Mouse (Mus musculus) hindbrain, postnatal 0 days (tissue): ENCODE results near the gene Dctn3. TPM values are rescaled to one million over a fixed set of nuclear protein-coding genes. Genes with fewer than 3 reads are reported as not detected.
A peak's percentile ranks its signal among the peaks of the same experiment; 100 is the strongest.

Experiments
- ATAC-seq: fragments of 200-750 bp; cut with Nextera tagmentation; 2 replicates; pipeline ENCODE4 v1.8.0; 2017; ENCODE audit warnings: mild to moderate bottlenecking, moderate TSS enrichment, moderate library complexity
- DNase-seq: peaks from one replicate; pipeline ENCODE4 v3.0.0-alpha.2; 2015; ENCODE audit warnings: low spot score
- H3K27ac ChIP-seq: fragments of 300-500 bp; sonication (generic); 2 replicates; pipeline ENCODE4 v1.5.1; 2014; ENCODE audit warnings: mild to moderate bottlenecking
- H3K27me3 ChIP-seq: fragments of 300-500 bp; sonication (generic); 2 replicates; pipeline ENCODE4 v1.6.1; 2014; ENCODE audit warnings: low read length, mixed read lengths; ENCODE audit not compliant: insufficient read depth
- H3K36me3 ChIP-seq: fragments of 300-500 bp; sonication (generic); 2 replicates; pipeline ENCODE4 v1.6.1; 2014; ENCODE audit warnings: low read length, mixed read lengths; ENCODE audit not compliant: insufficient read depth
- H3K4me1 ChIP-seq: fragments of 300-500 bp; sonication (generic); 2 replicates; pipeline ENCODE4 v1.6.1; 2014; ENCODE audit warnings: antibody characterized with exemption, low read length, mixed read lengths; ENCODE audit not compliant: insufficient read depth
- H3K4me2 ChIP-seq: fragments of 300-500 bp; sonication (generic); 2 replicates; pipeline ENCODE4 v1.6.1; 2014; ENCODE audit warnings: low read depth, mild to moderate bottlenecking, low read length, moderate library complexity, mixed read lengths
- H3K4me3 ChIP-seq: fragments of 300-500 bp; sonication (generic); 2 replicates; pipeline ENCODE4 v1.5.1; 2014; ENCODE audit warnings: low read length
- H3K9ac ChIP-seq: fragments of 300-500 bp; sonication (generic); replicated peaks from 2 replicates; pipeline ENCODE4 v1.6.1; 2014; ENCODE audit warnings: mild to moderate bottlenecking, low read length, moderate library complexity, mixed read lengths
- H3K9me3 ChIP-seq: fragments of 300-500 bp; sonication (generic); 2 replicates; pipeline ENCODE4 v1.6.1; 2016; ENCODE audit warnings: low read length, mixed read lengths
- CTCF ChIP-seq: IDR thresholded peaks from 2 replicates; pipeline ENCODE4 v1.5.1; 2016; ENCODE audit warnings: antibody characterized with exemption, control low read depth, low read depth
- WGBS: fragments of 180-500 bp; shearing (Covaris S2); extraction: QIAGEN DNeasy Blood & Tissue Kit; methylation state at CpG from one replicate; pipeline ENCODE4 v1.1.7; 2014; 5-methylcytosine and 5-hydroxymethylcytosine counted together
- polyA plus RNA-seq: library from polyadenylated mRNA; unstranded; fragments of >200 nt; fragmentation: Nextera tagmentation; extraction: Ambion mirVana; gene quantifications from 2 replicates; pipeline ENCODE4 v1.2.1, GENCODE M21; 2015
- total RNA-seq: library from RNA; depleted of rRNA; stranded (reverse); fragments of >200 nt; gene quantifications from 2 replicates; pipeline ENCODE4 v1.2.3, GENCODE M21; 2014

The Dctn3 gene
- total and polyA plus RNA-seq, 2 experiments from 2014 or later, result 147 to 316 TPM

DNA sequence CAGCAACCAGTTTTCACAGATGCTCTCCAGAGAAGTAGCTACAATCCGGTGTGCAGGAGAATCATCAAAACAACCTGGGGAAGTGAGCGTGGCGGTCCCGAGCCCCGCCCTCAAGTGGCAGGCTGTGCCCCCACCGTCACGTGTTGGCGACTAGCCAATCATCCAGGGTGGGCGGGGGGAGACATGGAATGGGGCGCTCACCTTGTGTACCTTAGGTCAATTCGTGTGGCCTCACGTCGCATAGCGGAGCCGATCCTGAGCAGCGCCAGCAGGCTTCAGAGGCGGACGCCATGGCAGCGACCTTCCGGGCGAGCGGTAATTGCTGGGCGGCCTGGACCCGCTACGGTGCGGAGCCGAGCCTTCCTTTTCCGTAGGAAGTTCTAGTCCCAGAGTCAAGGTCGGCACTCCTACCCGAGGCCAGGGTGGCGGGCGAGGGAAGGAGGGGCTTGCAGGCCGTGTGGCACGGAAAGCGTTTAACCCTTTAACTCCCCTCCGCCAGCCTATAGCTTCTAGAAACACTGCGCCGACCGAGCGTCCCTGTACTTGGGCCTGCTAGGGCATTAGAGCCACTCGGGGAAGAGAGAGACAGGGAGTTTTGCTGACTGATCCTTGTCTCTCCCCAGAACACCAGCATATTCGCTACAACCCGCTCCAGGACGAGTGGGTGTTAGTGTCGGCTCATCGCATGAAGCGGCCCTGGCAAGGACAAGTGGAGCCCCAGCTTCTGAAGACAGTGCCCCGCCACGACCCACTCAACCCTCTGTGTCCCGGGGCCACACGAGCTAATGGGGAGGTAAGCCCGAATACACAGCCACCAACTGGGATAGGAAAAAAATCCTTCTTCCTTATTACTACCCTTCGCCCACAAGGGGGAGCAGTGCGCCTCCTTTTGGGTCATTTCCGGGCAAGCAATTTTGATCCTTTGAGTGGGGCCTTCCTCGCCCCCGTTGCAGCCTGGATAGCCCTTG, 32.7 kb upstream of the Dctn3 start, which contains the start of gene Sigmar1:
Sigmar1 (minus strand) TSS at position 820 of the 968 bp plus-strand sequence.
- Histone ChIP-seq H3K36me3 (no peaks in the 10 kb centered on the region), H3K4me2 (peak within 1 kb of the TSS; percentile 95), H3K27ac (peak within 1 kb of the TSS; percentile 90), H3K27me3 (no peaks in the 10 kb centered on the region), H3K9ac (peak within 1 kb of the TSS; percentile 72), H3K4me3 (peak within 1 kb of the TSS; percentile 76), H3K9me3 (no peaks in the 10 kb centered on the region), H3K4me1 (peaks cover 13% of the 10 kb centered on the region)
- peak; percentile 75 for ATAC-seq
- WGBS, result under 1% methylated on average over 57 of the region's 57 CpGs
- DNase-seq, result peak; percentile 89
- TF ChIP-seq CTCF, result peak; percentile 91

DNA sequence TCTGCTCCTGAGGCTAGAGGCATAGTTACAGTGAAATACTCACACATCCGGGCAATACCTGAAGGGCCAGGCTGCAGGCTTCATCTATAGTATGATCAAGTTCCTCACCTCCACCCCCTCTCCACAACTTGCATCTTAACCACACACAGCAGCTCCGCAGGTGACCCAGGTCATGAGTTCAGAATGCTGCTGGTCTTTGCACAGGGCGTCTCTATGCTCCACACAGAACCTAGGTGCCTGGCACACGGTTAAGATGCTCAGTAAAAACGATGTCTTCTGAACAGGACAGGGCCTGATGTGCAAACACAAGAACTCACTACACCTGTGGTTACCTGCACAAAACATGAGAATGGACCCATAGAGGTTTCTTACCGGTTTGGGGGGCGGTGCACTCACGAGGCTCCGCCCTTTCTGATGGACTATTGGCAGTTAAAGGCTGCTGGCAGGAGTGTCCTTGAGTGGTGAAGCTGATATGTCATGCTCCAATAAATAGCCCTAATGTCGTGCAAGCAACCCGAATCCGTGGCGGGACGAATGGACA, 31.9 kb upstream of the Dctn3 start, which contains the start of gene Galt:
Galt (plus strand) TSS at position 432 of the 541 bp plus-strand sequence.
- Histone ChIP-seq H3K9me3 (no peaks in the 10 kb centered on the region), H3K4me2 (peak within 1 kb of the TSS; percentile 95), H3K36me3 (no peaks in the 10 kb centered on the region), H3K4me1 (peaks cover 6% of the 10 kb centered on the region; the same call in 1 of the 2 replicates), H3K4me3 (peak within 1 kb of the TSS; percentile 76), H3K27ac (peak within 1 kb of the TSS; percentile 90), H3K9ac (peak within 1 kb of the TSS; percentile 72), H3K27me3 (no peaks in the 10 kb centered on the region)
- ATAC-seq (peak; percentile 73), DNase-seq (peak; percentile 73)
- WGBS, result 14% methylated on average over 14 of the region's 14 CpGs
- no peak for TF ChIP-seq CTCF

DNA sequence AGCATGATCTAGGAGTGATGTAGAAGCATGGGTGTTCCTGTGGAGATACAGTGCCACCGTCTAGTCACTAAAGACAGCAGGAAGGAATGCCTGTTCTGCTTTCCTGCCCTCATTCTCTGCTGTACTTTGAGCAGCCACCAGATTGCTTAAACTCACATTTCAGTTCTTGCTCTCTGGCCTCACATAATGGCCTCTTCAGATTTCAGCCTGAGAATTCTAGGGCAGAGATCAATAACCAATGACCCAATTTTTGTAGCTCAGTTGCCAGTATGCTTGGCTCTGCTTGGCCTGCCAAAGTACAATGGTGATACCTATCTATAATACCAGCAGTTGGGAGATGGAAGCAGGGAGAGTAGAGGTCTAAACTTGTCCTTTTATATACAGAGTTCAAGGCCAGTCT, 22.1 kb upstream of the Dctn3 start:
- Histone ChIP-seq H3K27me3 (no peaks in the 10 kb centered on the region), H3K27ac (no peak overlapping the region), H3K36me3 (no peaks in the 10 kb centered on the region), H3K4me1 (no peaks in the 10 kb centered on the region), H3K4me2 (no peak overlapping the region), H3K9me3 (0 out of 2 replicates have a peak, but pooled peaks cover 4% of the 10 kb centered on the region), H3K4me3 (no peak overlapping the region), H3K9ac (no peak overlapping the region)
- ATAC-seq, result no peak
- no peak for TF ChIP-seq CTCF
- no peak for DNase-seq
- WGBS, result 77% methylated on average over 1 of the region's 1 CpGs

DNA sequence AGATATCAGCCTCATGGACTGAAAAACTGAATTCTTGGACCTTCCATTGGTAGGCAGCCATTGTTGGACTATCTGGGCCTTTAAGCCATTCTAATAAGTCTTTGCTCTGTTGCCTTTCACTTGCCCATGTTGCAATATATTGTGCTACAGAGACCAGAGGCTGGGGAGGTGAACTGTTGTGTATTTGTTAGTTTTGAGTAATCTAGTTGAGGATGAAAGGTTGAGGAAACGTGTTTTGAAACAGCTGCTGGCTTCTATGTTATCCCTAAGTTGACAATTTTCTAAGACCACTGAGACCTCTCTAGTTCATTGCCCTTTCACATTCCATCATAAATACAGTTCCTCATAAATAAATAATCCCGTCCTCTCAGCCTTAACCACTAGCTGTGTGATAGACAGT, 21.2 kb upstream of the Dctn3 start:
- H3K27ac ChIP-seq, result no peak overlapping the region
- 0 out of 2 replicates have a peak, but pooled peaks cover 1% of the 10 kb centered on the region for H3K36me3 ChIP-seq
- no peaks in the 10 kb centered on the region for H3K4me1 ChIP-seq
- H3K4me2 ChIP-seq, result no peak overlapping the region
- no peaks in the 10 kb centered on the region for H3K27me3 ChIP-seq
- H3K9ac ChIP-seq, result no peak overlapping the region
- 0 out of 2 replicates have a peak, but pooled peaks cover 4% of the 10 kb centered on the region for H3K9me3 ChIP-seq
- DNase-seq, result no peak
- TF ChIP-seq CTCF, result no peak
- WGBS, result 75% methylated on average over 2 of the region's 2 CpGs
- no peak for ATAC-seq
- H3K4me3 ChIP-seq, result no peak overlapping the region

DNA sequence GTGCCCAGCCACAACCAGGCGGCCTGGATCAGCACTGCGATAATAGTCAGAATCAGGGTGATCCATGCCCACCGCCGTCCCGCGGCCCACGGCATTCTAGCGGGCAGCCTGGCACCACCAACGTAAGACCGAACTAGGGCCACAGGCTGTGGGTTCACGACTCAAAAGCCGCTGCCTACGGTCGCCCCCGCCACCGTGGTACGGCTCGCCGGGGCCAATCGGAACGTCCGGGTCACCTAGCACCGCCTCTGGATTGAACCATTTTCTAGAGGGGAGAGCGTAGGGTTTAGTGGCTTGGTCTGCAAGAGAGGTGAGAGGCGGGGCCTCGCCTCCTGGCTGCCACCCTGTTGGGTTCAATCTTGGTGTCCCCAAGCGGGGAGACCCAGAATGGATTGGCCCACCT, 18.2 kb upstream of the Dctn3 start:
- DNase-seq (peak; percentile 97), ATAC-seq (peak; percentile 96)
- Histone ChIP-seq H3K4me1 (no peaks in the 10 kb centered on the region), H3K36me3 (0 out of 2 replicates have a peak, but pooled peaks cover 10% of the 10 kb centered on the region), H3K27ac (peak overlapping the region; percentile 88), H3K4me3 (peak overlapping the region; percentile 57), H3K9me3 (no peaks in the 10 kb centered on the region), H3K9ac (peak overlapping the region; percentile 69), H3K4me2 (peak overlapping the region; percentile 76), H3K27me3 (no peaks in the 10 kb centered on the region)
- WGBS, result under 1% methylated on average over 27 of the region's 27 CpGs
- no peak; the same call in 1 of the 2 replicates for TF ChIP-seq CTCF

DNA sequence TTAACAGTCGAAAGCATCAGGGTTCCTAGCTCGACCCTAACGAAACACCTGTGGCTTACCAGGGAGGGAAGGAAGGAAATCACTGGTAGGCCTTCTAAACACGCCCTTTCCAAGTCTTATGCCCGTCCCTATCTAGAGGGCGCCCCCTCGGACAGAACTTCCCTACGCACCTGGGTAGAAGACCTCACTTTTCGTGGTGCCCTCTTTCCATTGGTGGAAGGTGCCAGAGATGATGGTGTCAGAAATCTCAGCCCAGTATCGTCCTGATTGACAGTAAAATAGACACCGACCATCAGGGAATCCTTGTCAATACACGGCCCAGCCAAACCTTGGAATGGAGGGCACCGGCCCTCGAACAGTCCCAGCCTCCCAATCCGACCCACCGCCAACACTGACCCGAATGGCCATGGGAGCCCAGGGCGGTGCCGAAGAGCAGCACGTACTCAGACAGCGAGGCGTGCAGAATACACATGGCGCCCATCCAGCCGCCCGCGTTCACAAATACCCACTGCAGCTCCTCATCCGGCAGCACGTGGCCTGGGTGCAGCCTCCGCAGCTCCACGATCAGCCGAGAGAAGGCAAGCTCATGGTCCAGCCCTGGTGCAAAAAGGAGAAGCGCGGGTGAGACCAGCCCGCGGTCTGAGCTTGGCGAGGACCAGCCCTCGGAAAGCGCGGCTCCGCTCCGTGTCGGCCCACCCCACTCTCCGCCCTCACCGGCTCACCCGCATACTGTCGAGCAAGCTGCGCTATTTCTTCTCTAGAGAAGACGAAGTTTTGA, 17.6 kb upstream of the Dctn3 start:
- Histone ChIP-seq H3K4me1 (no peaks in the 10 kb centered on the region), H3K4me3 (peak overlapping the region; percentile 57), H3K27me3 (no peaks in the 10 kb centered on the region), H3K9me3 (no peaks in the 10 kb centered on the region), H3K4me2 (peak overlapping the region; percentile 76), H3K36me3 (0 out of 2 replicates have a peak, but pooled peaks cover 10% of the 10 kb centered on the region), H3K27ac (peak overlapping the region; percentile 88), H3K9ac (peak overlapping the region; percentile 69)
- WGBS, result under 1% methylated on average over 48 of the region's 48 CpGs
- peak; percentile 35; the same call in 1 of the 2 replicates for TF ChIP-seq CTCF
- peak; percentile 69 for DNase-seq
- ATAC-seq, result peak; percentile 79
